Mouse (Mus musculus) lung, postnatal 0 days (tissue): ENCODE data around the gene Wfdc10.

ENCODE experiments used
- CTCF ChIP-seq: IDR thresholded peaks from 2 replicates; pipeline ENCODE4 v1.5.1; 2016; ENCODE audit warnings: antibody characterized with exemption, mild to moderate bottlenecking
- EP300 ChIP-seq: IDR thresholded peaks from 2 replicates; pipeline ENCODE4 v1.6.1; 2016; ENCODE audit warnings: antibody characterized with exemption, mild to moderate bottlenecking, control low read depth

DNA sequence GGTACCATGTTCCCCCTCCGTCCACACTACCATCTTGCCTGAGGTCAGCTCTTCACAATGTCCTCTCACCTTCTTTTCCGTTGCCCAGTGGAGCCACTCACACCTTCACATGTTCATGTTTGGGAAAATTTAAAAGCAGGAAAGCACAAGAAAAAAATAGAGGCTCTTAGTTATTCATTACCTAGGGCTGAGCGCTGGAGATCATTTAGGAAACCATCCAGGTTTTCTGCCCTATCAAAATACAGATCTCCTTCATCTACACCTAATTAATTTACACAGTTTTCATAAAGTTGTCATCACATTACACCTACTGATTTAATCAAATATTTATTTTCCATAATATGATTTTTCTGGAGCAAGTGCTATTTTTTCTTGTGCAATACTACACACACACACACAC, 17.1 kb upstream of the Wfdc10 start, which contains the start of gene Wfdc16:
- TF ChIP-seq CTCF (no peak), EP300 (no peak)
